Mouse (Mus musculus): ENCODE measurements around the gene Sohlh2. TPM values are rescaled to one million over a fixed set of nuclear protein-coding genes. Genes with fewer than 3 reads are reported as not detected.

Gene Sohlh2
- polyA plus RNA-seq (2015; fragmentation: Nextera tagmentation; extraction: Ambion mirVana), result 2.2 and 2.7 TPM in 2 replicates

GRCm38 (mm10) chr3:55181766-55182165 is at the start of gene Sohlh2:
Gene Sohlh2, plus strand, starts transcription at chr3:55182028.

GRCm38 (mm10) chr3:55137039-55137438 is 44.8 kb upstream of the Sohlh2 start, which contains the start of gene Ccdc169:
Gene Ccdc169, plus strand, starts transcription at chr3:55137339.

GRCm38 (mm10) chr3:55241730-55242421 is 60.0 kb downstream of the Sohlh2 start, which contains the start of gene Dclk1:
Gene Dclk1, plus strand, starts transcription at chr3:55242364.

Small RNAs within 50 kb of the gene (microRNA-seq; reads per million reads assigned to microRNA genes)
- 0 reads per million in 2 experiments for gene Gm22029

Other genes starting within 250 kb of the Sohlh2 start
- gene Ccna1, start 126.5 kb upstream of the Sohlh2 start, polyA plus RNA-seq (2015; fragmentation: Nextera tagmentation; extraction: Ambion mirVana), result 0.36 and 0.55 TPM in 2 replicates
- gene Spg20, start 69.9 kb upstream of the Sohlh2 start, polyA plus RNA-seq (2015; fragmentation: Nextera tagmentation; extraction: Ambion mirVana), result 40.0 and 41.5 TPM in 2 replicates
- gene Ccdc169, start 44.7 kb upstream of the Sohlh2 start, polyA plus RNA-seq (2015; fragmentation: Nextera tagmentation; extraction: Ambion mirVana), result 0.09 TPM in 1 of 2 replicates, not detected in the other
- 52.0 and 66.4 TPM in 2 replicates for gene Dclk1, start 60.3 kb downstream of the Sohlh2 start, polyA plus RNA-seq (2015; fragmentation: Nextera tagmentation; extraction: Ambion mirVana)

All from skeletal muscle tissue, postnatal 0 days (tissue).